Mouse (Mus musculus): ENCODE data around the gene Bcas3.

- TF ChIP-seq CTCF (IDR thresholded peaks at IDR 0.05; ENCODE audit: low read depth, low read length) (no peak), GATA1 (IDR thresholded peaks at IDR 0.05; ENCODE audit: borderline replicate concordance, low read length) (no peak), TAL1 (conservative IDR thresholded peaks at IDR 0.05; ENCODE audit: low read depth, low read length) (no peak), POLR2AphosphoS5 (IDR thresholded peaks at IDR 0.05; ENCODE audit: insufficient replicate concordance, low read depth, low read length) (no peak)
Observed at GRCm38 (mm10) chr11:85469526-85469925, 116.6 kb downstream of the Bcas3 start.

Data from G1E (cell line).